Mouse (Mus musculus) skeletal muscle tissue, postnatal 0 days (tissue): ENCODE results near the gene Ubqln4. TPM values are rescaled to one million over a fixed set of nuclear protein-coding genes. Genes with fewer than 3 reads are reported as not detected.
A peak's percentile ranks its signal among the peaks of the same experiment; 100 is the strongest.

Source experiments
- microRNA counts: library from miRNA; unstranded; fragments of <30 nt; microRNA quantifications from one replicate; lab custom pipeline; 2015
- microRNA-seq, 2 experiments: library from miRNA; unstranded; fragments of <30 nt; microRNA quantifications; one replicate each; pipeline ENCODE4; 2016
- polyA plus RNA-seq: library from polyadenylated mRNA; unstranded; fragments of >200 nt; fragmentation: Nextera tagmentation; extraction: Ambion mirVana; gene quantifications from 2 replicates; pipeline ENCODE4 v1.2.1, GENCODE M21; 2015

The Ubqln4 gene
- 23.9 and 24.8 TPM in 2 replicates for polyA plus RNA-seq

DNA sequence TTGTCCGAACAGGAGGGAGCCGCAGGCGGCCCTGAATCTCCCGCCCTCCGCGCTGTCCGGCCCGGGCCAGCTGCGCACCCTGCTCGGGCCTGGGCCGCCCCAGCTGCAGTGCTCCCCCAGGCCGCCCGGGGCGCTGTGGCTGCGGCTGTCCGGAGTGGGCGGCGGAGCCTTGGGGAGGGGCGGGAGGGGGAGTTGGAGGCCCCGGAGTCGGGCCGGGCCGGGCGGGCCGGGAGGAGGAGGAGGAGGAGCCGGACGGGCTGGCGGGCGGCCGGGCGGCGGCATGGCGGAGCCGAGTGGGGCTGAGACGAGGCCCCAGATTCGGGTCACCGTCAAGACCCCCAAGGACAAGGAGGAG lies at the start of gene Ubqln4:
TSS of gene Ubqln4 (plus strand) at position 234 of the 355 bp plus-strand sequence.

DNA sequence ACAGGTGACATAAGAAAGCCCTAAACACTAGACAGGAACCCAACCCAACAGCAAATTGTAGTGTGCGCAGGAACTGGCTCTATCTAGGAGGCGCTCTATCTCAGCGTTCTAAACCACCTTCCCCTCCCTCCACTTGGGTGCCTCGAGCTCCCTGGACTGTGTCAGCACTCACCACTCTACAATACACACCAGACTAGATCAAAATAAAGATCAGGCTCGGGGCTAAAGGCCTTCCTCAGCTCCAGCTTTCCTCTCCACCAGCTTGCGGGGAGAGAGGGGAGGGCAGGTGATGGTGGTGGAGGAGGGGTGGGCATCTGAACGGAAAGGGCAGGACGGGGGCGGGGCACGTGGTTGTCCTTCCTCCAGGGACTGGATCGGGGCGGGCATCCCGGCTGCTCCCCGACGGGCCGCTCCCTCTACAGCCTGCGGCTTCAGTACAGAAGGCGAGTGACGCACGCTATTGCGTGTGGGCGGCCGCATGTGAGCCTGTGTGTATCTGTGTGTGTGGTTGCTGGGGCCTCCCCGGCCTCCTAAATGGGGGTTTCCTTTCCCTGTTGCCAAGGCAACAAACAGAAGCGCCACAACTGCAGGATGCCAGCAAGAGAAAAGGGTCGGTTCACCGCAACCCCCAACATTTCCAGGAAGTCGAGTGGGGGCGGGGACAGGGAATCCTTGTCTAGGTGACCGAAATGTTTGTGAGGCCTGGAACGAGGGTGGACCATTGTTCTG lies 43.7 kb upstream of the Ubqln4 start, which contains the start of gene Lmna:
TSS of gene Lmna (minus strand) at position 265 of the 729 bp plus-strand sequence.

DNA sequence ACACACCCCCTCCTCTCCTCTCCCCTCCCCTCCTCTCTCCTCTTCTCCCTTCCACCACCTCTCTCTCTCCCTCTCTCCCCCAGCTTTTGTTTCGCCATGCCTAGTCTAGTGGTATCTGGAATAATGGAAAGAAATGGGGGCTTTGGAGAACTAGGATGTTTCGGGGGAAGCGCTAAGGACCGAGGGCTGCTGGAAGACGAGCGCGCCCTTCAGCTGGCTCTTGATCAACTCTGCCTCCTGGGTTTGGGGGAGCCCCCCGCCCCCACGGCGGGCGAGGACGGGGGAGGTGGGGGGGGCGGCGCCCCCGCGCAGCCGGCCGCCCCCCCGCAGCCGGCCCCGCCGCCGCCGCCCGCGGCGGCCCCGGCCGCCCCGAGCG lies 21.3 kb upstream of the Ubqln4 start, which contains the start of gene Mex3a:
TSS of gene Mex3a (plus strand) at position 97 of the 376 bp plus-strand sequence.

DNA sequence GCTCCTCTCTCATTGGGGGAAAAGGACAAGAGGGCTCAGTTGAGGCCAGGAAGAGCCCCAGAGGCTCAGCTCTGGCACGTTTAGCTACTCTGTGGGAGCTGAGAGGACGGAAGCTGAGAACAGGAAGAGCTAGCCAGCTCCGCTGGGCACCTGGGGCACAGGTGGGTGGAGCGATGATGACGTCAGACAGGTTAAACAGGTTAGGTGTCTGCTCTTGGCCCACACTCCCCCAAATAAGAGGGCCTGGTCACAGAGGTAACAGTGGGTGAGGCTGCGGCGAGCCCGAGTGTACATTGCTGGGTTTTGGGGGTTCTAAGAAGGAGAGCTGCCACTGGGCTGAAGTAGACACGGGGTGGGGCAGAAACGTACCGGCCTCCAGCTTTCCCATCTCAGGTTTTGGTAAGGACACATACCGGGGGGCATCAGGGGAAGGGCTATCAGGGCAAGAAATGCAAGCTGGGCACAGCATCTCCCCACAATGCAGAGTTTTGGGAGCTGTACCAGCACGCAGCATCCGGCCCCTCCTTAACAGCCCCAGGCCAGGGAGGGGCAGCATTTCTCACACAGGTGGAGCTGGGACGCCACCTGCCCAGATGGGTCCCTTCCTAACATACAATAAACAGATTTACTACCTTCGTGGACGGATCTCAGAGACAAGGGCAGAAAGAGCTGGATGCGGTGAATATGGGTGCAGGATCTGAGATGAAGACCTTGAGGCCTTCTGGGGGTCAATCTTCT lies 5.2 kb upstream of the Ubqln4 start, which contains the start of gene Rab25:
TSS of gene Rab25 (minus strand) at position 121 of the 738 bp plus-strand sequence.

DNA sequence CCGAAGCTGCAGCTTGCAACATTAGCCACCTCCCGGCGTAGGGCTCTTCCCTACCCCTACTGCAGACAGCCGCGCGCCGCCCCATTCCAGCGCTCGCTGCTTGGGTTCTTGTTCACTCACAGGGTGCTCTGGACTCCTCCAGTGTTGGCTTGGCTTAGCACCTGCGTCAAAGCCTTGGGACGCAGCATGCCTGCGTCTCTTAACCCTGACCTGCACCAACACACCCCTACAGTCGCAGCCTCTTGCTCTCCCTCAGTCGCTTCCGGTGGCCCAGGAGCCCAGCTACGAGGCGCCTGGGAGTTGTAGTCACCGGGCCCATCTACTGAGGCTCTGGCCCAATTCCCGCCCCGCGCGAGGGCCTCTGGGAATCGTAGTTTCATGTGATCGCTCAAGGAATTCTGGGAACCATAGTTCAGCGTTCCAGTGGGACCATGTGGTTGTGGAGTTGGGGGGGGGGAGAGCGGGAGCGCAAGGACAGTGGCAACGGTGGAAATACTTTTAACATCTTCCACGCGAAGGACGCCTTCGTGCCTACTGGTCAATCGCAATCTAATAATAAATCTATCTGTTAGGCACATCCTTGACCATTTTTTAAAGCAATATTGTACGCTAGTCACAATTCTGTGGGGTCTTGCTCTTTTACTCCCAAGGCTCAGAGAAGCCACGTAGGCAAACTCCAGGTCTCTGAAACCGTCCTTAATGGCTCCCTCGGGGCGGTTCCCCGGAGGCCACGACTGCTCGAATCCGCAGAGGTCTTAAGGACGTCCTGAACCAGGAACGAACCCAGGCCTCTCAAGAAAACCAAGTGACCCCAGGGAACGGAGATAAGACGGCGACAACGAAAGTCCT lies 658 bp upstream of the Ubqln4 start, which contains the start of gene Lamtor2:
TSS of gene Lamtor2 (minus strand) at position 399 of the 849 bp plus-strand sequence.

DNA sequence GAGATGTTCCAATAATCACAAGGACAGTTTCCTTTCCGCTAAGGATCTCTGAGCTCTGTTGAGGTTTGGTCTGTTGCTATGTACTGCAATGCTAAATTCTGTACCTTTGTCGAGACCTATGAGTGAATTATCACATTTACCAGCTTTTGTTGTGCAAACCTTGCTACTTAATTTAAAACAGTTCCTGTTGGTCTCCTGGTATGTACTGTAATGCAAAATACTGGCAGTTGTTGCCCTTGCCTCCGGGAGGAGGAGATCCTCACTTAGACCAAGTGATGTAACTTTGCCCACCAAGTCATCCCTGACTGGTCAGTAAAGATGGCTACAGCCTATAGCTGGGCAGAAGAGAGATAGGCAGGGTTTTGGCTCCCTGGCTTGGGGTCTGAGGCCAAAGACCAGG lies 22.0 kb downstream of the Ubqln4 start, which contains the start of gene Ssr2:
TSS of gene Ssr2 (plus strand) at position 337 of the 400 bp plus-strand sequence.

DNA sequence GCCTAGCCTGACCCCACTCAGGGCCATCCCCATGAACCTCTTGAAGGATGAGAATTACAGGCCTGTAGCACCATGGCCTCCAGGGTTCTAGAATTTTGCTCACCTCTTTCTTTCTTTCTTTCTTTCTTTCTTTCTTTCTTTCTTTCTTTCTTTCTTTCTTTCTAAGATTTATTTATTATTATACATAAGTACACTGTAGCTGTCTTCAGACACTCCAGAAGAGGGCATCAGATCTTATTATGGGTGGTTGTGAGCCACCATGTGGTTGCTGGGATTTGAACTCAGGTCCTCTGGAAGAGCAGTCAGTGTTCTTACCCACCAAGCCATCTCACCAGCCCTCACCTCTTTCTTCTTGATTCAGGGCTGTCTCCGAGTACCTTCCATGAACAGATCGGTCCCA lies 52.1 kb downstream of the Ubqln4 start, which contains the start of gene Arhgef2:
TSS of gene Arhgef2 (plus strand) at position 301 of the 400 bp plus-strand sequence.

MicroRNA genes within 50 kb of the gene (microRNA counts, 519-probe panel; counts per million panel counts)
- microRNA mmu-miR-1905 (lab: Ali Mortazavi, UCI): 296 counts per million, percentile 58 among the panel's probes with 10 or more counts

Small RNA genes within 50 kb of the gene (microRNA-seq; reads per million reads assigned to microRNA genes)
- 0 reads per million in 2 experiments for gene Mir1905

Other genes starting within 250 kb of the Ubqln4 start
- gene Glmp, start 228.7 kb upstream of the Ubqln4 start, polyA plus RNA-seq: 94.0 and 119 TPM in 2 replicates
- 1.2 and 2.7 TPM in 2 replicates for gene Tmem79, start 217.6 kb upstream of the Ubqln4 start, polyA plus RNA-seq
- gene Smg5, start 217.5 kb upstream of the Ubqln4 start, polyA plus RNA-seq: 20.1 and 21.9 TPM in 2 replicates
- 2.0 and 2.7 TPM in 2 replicates for gene Paqr6, start 189.2 kb upstream of the Ubqln4 start, polyA plus RNA-seq
- not detected in 2 replicates for gene Bglap3, start 181.0 kb upstream of the Ubqln4 start, polyA plus RNA-seq
- gene Bglap2, start 175.1 kb upstream of the Ubqln4 start, polyA plus RNA-seq: not detected in 2 replicates
- not detected in 2 replicates for gene Bglap, start 169.3 kb upstream of the Ubqln4 start, polyA plus RNA-seq
- 48.7 and 61.8 TPM in 2 replicates for gene Pmf1, start 143.4 kb upstream of the Ubqln4 start, polyA plus RNA-seq
- 7.8 and 9.0 TPM in 2 replicates for gene Slc25a44, start 128.6 kb upstream of the Ubqln4 start, polyA plus RNA-seq
- gene Sema4a, start 92.6 kb upstream of the Ubqln4 start, polyA plus RNA-seq: 1.8 and 3.0 TPM in 2 replicates
- gene Lmna, start 43.8 kb upstream of the Ubqln4 start, polyA plus RNA-seq: 374 and 437 TPM in 2 replicates
- gene Mex3a, start 21.4 kb upstream of the Ubqln4 start, polyA plus RNA-seq: 2.9 TPM in 2 replicates
- 0.22 and 4.9 TPM in 2 replicates for gene Rab25, start 5.5 kb upstream of the Ubqln4 start, polyA plus RNA-seq
- 99.9 and 111 TPM in 2 replicates for gene Lamtor2, start 684 bp upstream of the Ubqln4 start, polyA plus RNA-seq
- gene Ssr2, start 22.1 kb downstream of the Ubqln4 start, polyA plus RNA-seq: 123 and 159 TPM in 2 replicates
- 78.9 and 79.6 TPM in 2 replicates for gene Arhgef2, start 52.2 kb downstream of the Ubqln4 start, polyA plus RNA-seq
- gene Rxfp4, start 99.4 kb downstream of the Ubqln4 start, polyA plus RNA-seq: not detected in 2 replicates
- gene Khdc4, start 132.0 kb downstream of the Ubqln4 start, polyA plus RNA-seq: 32.3 and 34.5 TPM in 2 replicates
- gene Rit1, start 163.1 kb downstream of the Ubqln4 start, polyA plus RNA-seq: 49.5 and 51.0 TPM in 2 replicates
- gene Syt11, start 221.4 kb downstream of the Ubqln4 start, polyA plus RNA-seq: 3.5 and 3.6 TPM in 2 replicates